Mouse (Mus musculus): ENCODE data around the gene Olfr243.
"Not testable (repeated sequence)": the region's sequence is repeated elsewhere in the genome, so short reads cannot be mapped to it uniquely, and the experiment has no call there.

Olfr243 gene

GRCm38 (mm10) chr7:103714371-103714770 is at the start of gene Olfr243:
Gene Olfr243, plus strand, starts transcription at chr7:103714671.
- no peak for DNase-seq

- DNase-seq: no peak
These were observed 43.4 kb upstream of the Olfr243 start, which contains the start of gene Olfr624 for GRCm38 (mm10) chr7:103671091-103671490. Gene Olfr624, minus strand, starts transcription at chr7:103671191.

- no peak for DNase-seq
These were observed 32.1 kb upstream of the Olfr243 start, which contains the start of gene Olfr625-ps1 for GRCm38 (mm10) chr7:103682420-103682819. Gene Olfr625-ps1, plus strand, starts transcription at chr7:103682720.

GRCm38 (mm10) chr7:103699469-103699868 is 15.0 kb upstream of the Olfr243 start:
- DNase-seq: no peak

- DNase-seq: peak in 1 of 2 experiments; percentile 1
These were observed 2.4 kb upstream of the Olfr243 start for GRCm38 (mm10) chr7:103712024-103712423.

- not testable (repeated sequence) for DNase-seq
These were observed 1.9 kb downstream of the Olfr243 start for GRCm38 (mm10) chr7:103716398-103716797.

GRCm38 (mm10) chr7:103730074-103730473 is 15.6 kb downstream of the Olfr243 start, which contains the start of gene Olfr628:
Gene Olfr628, plus strand, starts transcription at chr7:103730374.
- no peak for DNase-seq

GRCm38 (mm10) chr7:103744843-103745242 is 30.4 kb downstream of the Olfr243 start, which contains the start of gene Olfr629:
Gene Olfr629, minus strand, starts transcription at chr7:103744943.
- no peak for DNase-seq

GRCm38 (mm10) chr7:103757233-103757632 is 42.8 kb downstream of the Olfr243 start, which contains the start of gene Olfr630:
Gene Olfr630, minus strand, starts transcription at chr7:103757333.
- DNase-seq: no peak

GRCm38 (mm10) chr7:103762212-103762611 is 47.7 kb downstream of the Olfr243 start:
- DNase-seq: not testable (repeated sequence)

GRCm38 (mm10) chr7:103767687-103768086 is 53.2 kb downstream of the Olfr243 start:
- DNase-seq: not testable (repeated sequence)
